Mouse (Mus musculus): ENCODE measurements at regions not wholly inside any gene's neighbourhood (a gene's known extent, or its start where the extent isn't known, plus 50 kb on each side); places are given as distances from the start of the nearest gene placed in this dataset.

DNA sequence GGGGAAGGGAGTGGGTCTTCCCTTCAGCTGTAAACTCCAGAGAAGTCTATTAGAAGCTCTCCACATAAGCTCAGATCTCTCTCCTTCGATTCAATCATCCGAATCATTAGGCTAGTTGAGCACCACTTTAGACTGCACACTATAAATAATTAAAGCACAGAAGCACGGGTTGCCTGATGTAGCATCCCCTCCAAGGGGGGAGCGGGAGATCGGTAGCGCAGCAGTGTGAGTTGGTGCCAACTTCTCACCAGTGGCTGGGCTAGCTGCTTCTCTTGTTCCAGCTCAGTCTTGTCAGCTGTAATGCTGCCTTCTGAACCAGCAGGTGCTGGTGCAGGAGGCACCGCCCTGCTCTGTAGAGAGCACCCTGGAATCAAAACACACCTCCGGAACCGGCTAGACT lies 78.6 kb downstream of the A830031A19Rik start:
- no peak for DNase-seq (ENCODE audit: low spot score in 2 of 2)

DNA sequence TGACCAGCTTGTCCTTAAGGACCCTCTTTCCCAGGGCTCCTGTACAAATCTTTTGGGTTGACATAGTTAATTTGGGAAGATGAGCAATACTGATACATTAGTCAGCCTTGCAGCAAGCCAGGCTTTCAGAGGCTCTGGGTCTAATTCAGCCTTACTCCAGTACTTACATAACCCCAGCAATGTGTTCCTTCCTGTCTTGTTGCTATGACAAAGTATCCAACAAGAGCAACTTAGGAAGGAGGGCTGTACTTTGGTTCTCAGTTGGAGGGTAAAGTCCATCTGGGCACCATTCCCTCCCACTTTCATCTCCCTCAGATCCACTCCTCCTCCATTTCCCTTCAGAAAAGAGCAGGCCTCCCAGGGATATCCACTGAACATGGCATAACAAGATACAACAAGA lies 80.7 kb downstream of the A830031A19Rik start:
- DNase-seq (ENCODE audit: low spot score in 2 of 2): peak in 1 of 2 experiments; percentile 21

- no peak for DNase-seq (ENCODE audit: low spot score in 2 of 2)
Measured at GRCm38 (mm10) chr11:23987532-23988450, 87.1 kb downstream of the A830031A19Rik start.

GRCm38 (mm10) chr11:23985231-23985630 lies 89.6 kb downstream of the A830031A19Rik start:
- DNase-seq (ENCODE audit: low spot score in 2 of 2): no peak

- DNase-seq (ENCODE audit: low spot score in 2 of 2): peak; percentile 53 to 81
Measured at GRCm38 (mm10) chr11:23979332-23979731, 84.3 kb upstream of the Papolg start.

DNA sequence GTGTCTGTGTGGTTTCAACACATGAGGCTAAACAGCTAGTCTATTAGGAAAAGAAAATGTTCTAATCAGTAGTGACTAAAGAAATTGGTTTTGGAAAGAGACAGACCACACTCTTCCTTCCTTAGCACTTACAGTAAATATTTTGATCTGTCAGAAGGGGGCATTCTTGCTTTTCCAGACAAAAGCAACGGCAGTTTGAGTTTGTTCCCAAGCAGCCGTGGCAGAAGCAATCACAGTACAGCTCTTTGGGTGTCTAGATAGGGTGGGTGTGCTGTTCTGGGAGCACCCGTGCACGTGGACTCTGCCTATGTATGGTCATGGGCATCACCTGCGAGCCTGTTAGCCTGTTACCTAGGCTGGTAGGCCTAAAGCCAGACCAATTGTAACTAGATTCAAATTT lies 83.2 kb upstream of the Papolg start:
- no peak for DNase-seq (ENCODE audit: low spot score in 2 of 2)

- peak; percentile 17 to 35 for DNase-seq (ENCODE audit: low spot score in 2 of 2)
Measured at GRCm38 (mm10) chr11:23977096-23977495, 82.0 kb upstream of the Papolg start.

GRCm38 (mm10) chr11:23954323-23954722 lies 59.3 kb upstream of the Papolg start:
- DNase-seq (ENCODE audit: low spot score in 2 of 2): no peak

GRCm38 (mm10) chr11:23945966-23946365 lies 50.9 kb upstream of the Papolg start:
- no peak for DNase-seq (ENCODE audit: low spot score in 2 of 2)

Measured in layer of hippocampus, adult 8-10 months (tissue).